Mouse (Mus musculus): ENCODE measurements at regions not wholly inside any gene's neighbourhood (a gene's known extent, or its start where the extent isn't known, plus 50 kb on each side); places are given as distances from the start of the nearest gene placed in this dataset.
A peak's percentile ranks its signal among the peaks of the same experiment; 100 is the strongest.

DNA sequence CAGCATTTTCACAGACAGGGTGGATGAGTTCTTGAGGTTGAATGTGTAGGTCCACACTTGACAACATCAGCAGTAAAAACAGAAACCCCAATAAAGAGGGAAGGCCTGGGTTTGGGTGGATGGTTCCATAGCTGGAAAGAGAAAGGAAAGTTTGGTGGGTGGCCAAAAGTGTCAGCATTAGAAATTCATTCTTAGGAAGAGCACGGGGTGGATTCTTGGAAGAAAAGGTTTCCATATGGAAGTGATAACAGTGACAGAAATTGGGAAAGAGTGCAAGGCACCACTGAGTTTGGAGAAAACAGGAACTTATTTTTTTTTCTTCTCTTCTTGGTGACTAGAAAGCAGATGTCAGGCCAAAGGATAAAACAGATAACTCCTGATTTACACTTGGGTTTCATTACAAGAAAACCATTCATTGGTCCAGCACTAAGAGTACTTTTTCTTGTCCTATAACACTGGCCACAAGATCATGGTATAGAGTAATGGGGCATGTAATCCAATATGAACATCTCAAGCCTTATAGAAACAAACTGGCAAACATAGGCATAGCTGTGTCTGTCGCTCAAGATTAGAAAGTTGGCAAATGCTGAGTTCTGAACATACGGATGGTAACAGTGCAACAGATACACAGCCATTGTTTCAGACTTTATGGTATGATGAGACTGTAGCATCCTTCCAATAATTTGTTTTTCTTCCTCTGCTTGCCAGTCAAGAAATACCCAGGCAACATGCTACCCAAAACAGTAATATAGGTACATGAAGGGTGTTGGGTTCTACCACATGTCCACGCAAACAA lies 209.7 kb upstream of the Pard3b start:
- no peak for TF ChIP-seq CTCF (IDR thresholded peaks at IDR 0.05)
- 0 out of 2 replicates have a peak, but pooled peaks have one; percentile 16 for TF ChIP-seq EP300 (IDR thresholded peaks at IDR 0.05)

Measured in lung, postnatal 0 days (tissue).